Mouse (Mus musculus) C2C12 (cell line): ENCODE measurements around the gene Fbxo42. TPM values are rescaled to one million over a fixed set of nuclear protein-coding genes. Genes with fewer than 3 reads are reported as not detected.

Experiments used
- H3K27me3 ChIP-seq: one replicate; pipeline ENCODE4 v1.6.1; 2011; ENCODE audit not compliant: control insufficient read depth, insufficient read depth, insufficient read length
- H3K36me3 ChIP-seq: one replicate; pipeline ENCODE4 v1.6.1; 2011; ENCODE audit not compliant: control insufficient read depth, insufficient read depth
- H3K4me3 ChIP-seq: one replicate; pipeline ENCODE4 v1.5.1; 2011; ENCODE audit warnings: mild to moderate bottlenecking, control low read depth; ENCODE audit not compliant: poor library complexity, insufficient read depth, severe bottlenecking
- H3K79me2 ChIP-seq: one replicate; pipeline ENCODE4 v1.6.1; 2011; ENCODE audit not compliant: control insufficient read depth, insufficient read depth
- H3K79me3 ChIP-seq: one replicate; pipeline ENCODE4 v1.6.1; 2011; ENCODE audit warnings: low read depth, control low read depth
- H3ac ChIP-seq: one replicate; pipeline ENCODE3; 2011; ENCODE audit warnings: low read depth; ENCODE audit not compliant: control insufficient read depth, insufficient read length
- CEBPB ChIP-seq: IDR thresholded peaks from one replicate; pipeline ENCODE4 v1.6.1; 2011; ENCODE audit warnings: low read depth, mild to moderate bottlenecking, control low read depth, moderate library complexity
- CTCF ChIP-seq: IDR thresholded peaks from one replicate; pipeline ENCODE4 v1.5.1; 2011; ENCODE audit not compliant: control insufficient read depth, insufficient read depth, insufficient read length
- FOSL1 ChIP-seq: IDR thresholded peaks from one replicate; pipeline ENCODE4 v1.8.0; 2011; ENCODE audit warnings: mild to moderate bottlenecking, low read length; ENCODE audit not compliant: poor library complexity, insufficient read depth, severe bottlenecking
- MAX ChIP-seq: IDR thresholded peaks from one replicate; pipeline ENCODE4 v1.6.1; 2011; ENCODE audit warnings: mild to moderate bottlenecking, control low read depth
- MYOD1 ChIP-seq: IDR thresholded peaks from one replicate; pipeline ENCODE4 v1.6.1; 2011; ENCODE audit warnings: low read depth; ENCODE audit not compliant: control insufficient read depth, insufficient read length
- MYOG ChIP-seq: IDR thresholded peaks from one replicate; pipeline ENCODE4 v1.6.1; 2011; ENCODE audit not compliant: control insufficient read depth, insufficient read length; ENCODE audit errors: extremely low read depth
- USF1 ChIP-seq: IDR thresholded peaks from one replicate; pipeline ENCODE4 v1.6.1; 2011; ENCODE audit warnings: low read depth, mild to moderate bottlenecking, control low read depth, moderate library complexity
- polyA plus RNA-seq: library from polyadenylated mRNA; unstranded; fragments of >200 nt; fragmentation: generic; extraction: Trizol; gene quantifications from one replicate; pipeline ENCODE4 v1.2.1, GENCODE M21; 2012; ENCODE audit warnings: missing spikeins

The Fbxo42 gene
- polyA plus RNA-seq, 1 experiment, result 11.6 TPM

- Histone ChIP-seq H3K36me3 (peaks cover 24% of the 10 kb centered on the region), H3ac (no peak overlapping the region), H3K27me3 (no peaks in the 10 kb centered on the region), H3K79me2 (peaks cover 17% of the 10 kb centered on the region), H3K4me3 (no peak overlapping the region), H3K79me3 (no peaks in the 10 kb centered on the region)
- TF ChIP-seq FOSL1, result no peak
- no peak for TF ChIP-seq MYOG
- TF ChIP-seq MAX, result no peak
- no peak for TF ChIP-seq MYOD1
- no peak for TF ChIP-seq CTCF
- no peak for TF ChIP-seq CEBPB
These were observed 100.3 kb downstream of the Fbxo42 start for GRCm38 (mm10) chr4:141247776-141248613.

- H3K79me2 ChIP-seq, result peaks cover 17% of the 10 kb centered on the region
- H3K4me3 ChIP-seq, result no peak overlapping the region
- H3K79me3 ChIP-seq, result no peaks in the 10 kb centered on the region
- no peak overlapping the region for H3ac ChIP-seq
- H3K27me3 ChIP-seq, result no peaks in the 10 kb centered on the region
- TF ChIP-seq USF1, result no peak
- TF ChIP-seq MAX, result no peak
- TF ChIP-seq FOSL1, result no peak
- TF ChIP-seq MYOG, result no peak
- no peak for TF ChIP-seq CEBPB
- TF ChIP-seq CTCF, result no peak
- H3K36me3 ChIP-seq, result peaks cover 24% of the 10 kb centered on the region
These were observed 100.9 kb downstream of the Fbxo42 start for GRCm38 (mm10) chr4:141248614-141248978.

DNA sequence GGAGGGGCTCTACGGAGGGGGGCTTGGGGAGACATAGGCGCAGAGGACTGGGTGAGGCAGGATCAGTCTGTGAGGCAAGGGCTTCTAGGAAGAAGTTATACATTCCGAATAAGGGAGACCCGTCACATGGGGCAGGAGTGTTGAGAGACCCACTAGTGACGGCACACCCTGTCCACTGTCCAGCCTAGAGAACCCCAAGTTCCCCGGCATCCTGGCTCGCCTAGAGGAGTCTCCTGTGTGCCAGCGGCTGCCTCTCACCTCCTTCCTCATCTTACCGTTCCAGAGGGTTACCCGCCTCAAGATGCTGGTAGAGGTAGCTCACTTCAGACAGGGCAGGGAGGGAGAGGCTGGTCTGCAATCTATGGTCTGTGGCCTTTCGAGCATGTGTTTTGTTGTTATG lies 101.7 kb downstream of the Fbxo42 start:
- H3ac ChIP-seq, result no peak overlapping the region
- no peaks in the 10 kb centered on the region for H3K79me3 ChIP-seq
- H3K4me3 ChIP-seq, result no peak overlapping the region
- peaks cover 24% of the 10 kb centered on the region for H3K36me3 ChIP-seq
- no peaks in the 10 kb centered on the region for H3K27me3 ChIP-seq
- H3K79me2 ChIP-seq, result peaks cover 17% of the 10 kb centered on the region
- TF ChIP-seq MAX, result no peak
- TF ChIP-seq USF1, result no peak
- no peak for TF ChIP-seq MYOD1
- TF ChIP-seq CTCF, result no peak
- TF ChIP-seq FOSL1, result no peak
- no peak for TF ChIP-seq MYOG

- Histone ChIP-seq H3K36me3 (peaks cover 29% of the 10 kb centered on the region), H3ac (no peak overlapping the region), H3K4me3 (no peak overlapping the region), H3K27me3 (no peaks in the 10 kb centered on the region), H3K79me3 (no peaks in the 10 kb centered on the region), H3K79me2 (peaks cover 10% of the 10 kb centered on the region)
- TF ChIP-seq MYOG, result no peak
- TF ChIP-seq MAX, result no peak
- no peak for TF ChIP-seq CTCF
- no peak for TF ChIP-seq CEBPB
- no peak for TF ChIP-seq FOSL1
These were observed 103.4 kb downstream of the Fbxo42 start for GRCm38 (mm10) chr4:141251071-141251470.

DNA sequence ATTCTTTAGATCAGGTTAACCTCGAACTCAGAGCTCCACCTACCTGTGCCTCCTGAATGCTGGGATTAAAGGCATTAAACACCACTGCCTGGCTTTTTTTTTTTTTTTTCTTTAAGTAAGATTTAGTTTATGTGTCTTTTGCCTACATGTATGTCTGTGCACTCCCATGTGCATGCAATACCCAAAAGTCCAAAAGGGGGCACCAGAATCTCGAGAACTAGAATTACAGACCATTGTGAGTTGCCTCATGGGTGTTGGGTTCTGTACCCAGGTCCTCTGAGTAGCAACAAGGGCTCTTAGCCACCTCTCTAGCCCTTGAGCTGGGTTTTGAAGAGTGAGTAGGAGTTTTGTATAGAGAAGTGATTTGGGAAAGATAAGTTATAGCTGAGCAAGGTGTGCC lies 104.9 kb downstream of the Fbxo42 start:
- Histone ChIP-seq H3K79me2 (no peaks in the 10 kb centered on the region), H3K4me3 (no peak overlapping the region), H3ac (no peak overlapping the region), H3K36me3 (peaks cover 42% of the 10 kb centered on the region), H3K27me3 (no peaks in the 10 kb centered on the region), H3K79me3 (no peaks in the 10 kb centered on the region)
- no peak for TF ChIP-seq MYOG
- no peak for TF ChIP-seq CTCF
- no peak for TF ChIP-seq CEBPB
- TF ChIP-seq USF1, result no peak
- TF ChIP-seq FOSL1, result no peak
- no peak for TF ChIP-seq MAX
- no peak for TF ChIP-seq MYOD1

Other genes with a start within 250 kb of the Fbxo42 start
- gene Padi2, start 241.6 kb upstream of the Fbxo42 start, polyA plus RNA-seq, result 2.1 TPM
- 370 TPM for gene Sdhb, start 186.7 kb upstream of the Fbxo42 start, polyA plus RNA-seq
- 17.1 TPM for gene Atp13a2, start 161.0 kb upstream of the Fbxo42 start, polyA plus RNA-seq
- 2.0 TPM for gene Mfap2, start 137.5 kb upstream of the Fbxo42 start, polyA plus RNA-seq
- 6.0 TPM for gene Crocc, start 87.4 kb upstream of the Fbxo42 start, polyA plus RNA-seq
- 70.2 TPM for gene Necap2, start 69.6 kb upstream of the Fbxo42 start, polyA plus RNA-seq
- not detected for gene Spata21, start 59.6 kb upstream of the Fbxo42 start, polyA plus RNA-seq
- gene Szrd1, start 8.1 kb upstream of the Fbxo42 start, polyA plus RNA-seq, result 141 TPM
- gene Rsg1, start 66.0 kb downstream of the Fbxo42 start, polyA plus RNA-seq, result 1.6 TPM
- gene Arhgef19, start 91.6 kb downstream of the Fbxo42 start, polyA plus RNA-seq, result 26.7 TPM
- 129 TPM for gene Epha2, start 153.3 kb downstream of the Fbxo42 start, polyA plus RNA-seq
- gene Fam131c, start 220.3 kb downstream of the Fbxo42 start, polyA plus RNA-seq, result 1.9 TPM